Mouse (Mus musculus) CH12.LX (cell line): Measurements from ENCODE around the gene Mlip.

Experiments used
- CHD2 ChIP-seq: IDR thresholded peaks from 2 replicates; pipeline ENCODE4 v1.6.1; 2011; ENCODE audit warnings: low read length, improper control_type of control experiment
- CTCF ChIP-seq, 2 experiments: IDR thresholded peaks in 1 of 2; conservative IDR thresholded peaks in 1 of 2; 2 replicates each; pipeline ENCODE4 v1.5.1; 2011 to 2012; ENCODE audit warnings: low read depth in 2 of 2, low read length in 2 of 2, improper control_type of control experiment in 1 of 2, inconsistent platforms in 1 of 2, mild to moderate bottlenecking in 1 of 2, moderate library complexity in 1 of 2
- JUND ChIP-seq: conservative IDR thresholded peaks from 2 replicates; pipeline ENCODE4 v1.6.1; 2011; ENCODE audit warnings: low read depth, low read length, improper control_type of control experiment
- KAT2A ChIP-seq: IDR thresholded peaks from 2 replicates; pipeline ENCODE4 v1.6.1; 2012; ENCODE audit warnings: low read length, improper control_type of control experiment, inconsistent platforms; ENCODE audit not compliant: insufficient replicate concordance
- MAFK ChIP-seq: IDR thresholded peaks from 2 replicates; pipeline ENCODE4 v1.6.1; 2011; ENCODE audit warnings: low read length, improper control_type of control experiment; ENCODE audit not compliant: insufficient replicate concordance
- MXI1 ChIP-seq: IDR thresholded peaks from 2 replicates; pipeline ENCODE4 v1.6.1; 2011; ENCODE audit warnings: mild to moderate bottlenecking, low read depth, low read length, improper control_type of control experiment
- POLR2A ChIP-seq: IDR thresholded peaks from 2 replicates; pipeline ENCODE4 v1.6.1; 2011; ENCODE audit warnings: low read depth, mild to moderate bottlenecking, improper control_type of control experiment, low read length
- RAD21 ChIP-seq: IDR thresholded peaks from 2 replicates; pipeline ENCODE4 v1.6.1; 2011; ENCODE audit warnings: low read depth, mild to moderate bottlenecking, low read length, improper control_type of control experiment, moderate library complexity

GRCm38 (mm10) chr9:77310548-77310947, 42.2 kb downstream of the Mlip start:
- no peak for TF ChIP-seq POLR2A
- TF ChIP-seq JUND = no peak
- TF ChIP-seq CTCF (conservative IDR thresholded peaks at IDR 0.05 in 1 of 2, IDR thresholded peaks at IDR 0.05 in 1 of 2; ENCODE audit: low read depth in 2 of 2, low read length in 2 of 2) = no peak
- TF ChIP-seq MXI1 = no peak
- TF ChIP-seq MAFK = no peak
- no peak for TF ChIP-seq KAT2A
- no peak for TF ChIP-seq CHD2
- TF ChIP-seq RAD21 = no peak
